Mouse (Mus musculus) limb, embryonic 14.5 days (tissue): Measurements from ENCODE around the gene Fh1. TPM values are rescaled to one million over a fixed set of nuclear protein-coding genes. Genes with fewer than 3 reads are reported as not detected.

Source experiments
- ATAC-seq: fragments of 200-750 bp; cut with Nextera tagmentation; 2 replicates; pipeline ENCODE4 v1.8.0; 2017; ENCODE audit warnings: low read depth, moderate number of reproducible peaks, moderate TSS enrichment; ENCODE audit not compliant: low FRiP score
- DNase-seq: peaks from one replicate; pipeline ENCODE4 v3.0.0-alpha.2; 2015; ENCODE audit warnings: low spot score
- H3K27ac ChIP-seq: fragments of 300-500 bp; sonication (generic); replicated peaks from 2 replicates; pipeline ENCODE4 v1.5.1; 2014; ENCODE audit warnings: low read depth, mild to moderate bottlenecking, low read length, moderate library complexity, mixed read lengths
- H3K27me3 ChIP-seq: fragments of 300-500 bp; sonication (generic); 2 replicates; pipeline ENCODE4 v1.6.1; 2014; ENCODE audit warnings: low read length, mixed read lengths; ENCODE audit not compliant: control insufficient read depth, insufficient read depth
- H3K36me3 ChIP-seq: fragments of 300-500 bp; sonication (generic); 2 replicates; pipeline ENCODE4 v1.6.1; 2014; ENCODE audit warnings: mild to moderate bottlenecking, low read length, moderate library complexity, mixed read lengths; ENCODE audit not compliant: control insufficient read depth, insufficient read depth
- H3K4me1 ChIP-seq: fragments of 300-500 bp; sonication (generic); 2 replicates; pipeline ENCODE4 v1.6.1; 2014; ENCODE audit warnings: antibody characterized with exemption, low read length, mixed read lengths; ENCODE audit not compliant: control insufficient read depth, insufficient read depth
- H3K4me2 ChIP-seq: fragments of 300-500 bp; sonication (generic); replicated peaks from 2 replicates; pipeline ENCODE4 v1.6.1; 2014; ENCODE audit warnings: low read depth, mild to moderate bottlenecking, low read length, moderate library complexity; ENCODE audit not compliant: severe bottlenecking
- H3K4me3 ChIP-seq: fragments of 300-500 bp; sonication (generic); replicated peaks from 2 replicates; pipeline ENCODE4 v1.5.1; 2014; ENCODE audit warnings: low read length
- H3K9ac ChIP-seq: fragments of 300-500 bp; sonication (generic); 2 replicates; pipeline ENCODE4 v1.6.1; 2014; ENCODE audit warnings: mild to moderate bottlenecking, low read depth, low read length, moderate library complexity; ENCODE audit not compliant: severe bottlenecking
- H3K9me3 ChIP-seq: fragments of 300-500 bp; sonication (generic); 2 replicates; pipeline ENCODE4 v1.6.1; 2016; ENCODE audit warnings: low read length; ENCODE audit not compliant: control insufficient read depth
- POLR2A ChIP-seq: fragments of 200-500 bp; IDR thresholded peaks from 2 replicates; pipeline ENCODE4 v1.8.0; 2012; ENCODE audit warnings: inconsistent platforms, mild to moderate bottlenecking, moderate library complexity, borderline replicate concordance; ENCODE audit not compliant: insufficient read depth, insufficient read length; ENCODE audit errors: extremely low read depth
- WGBS: fragments of 180-500 bp; shearing (Covaris S2); extraction: QIAGEN DNeasy Blood & Tissue Kit; methylation state at CpG from one replicate; pipeline ENCODE4 v1.1.7; 2014; 5-methylcytosine and 5-hydroxymethylcytosine counted together
- polyA plus RNA-seq, 2 experiments: library from polyadenylated mRNA; depleted of rRNA in 1 of 2; stranded (reverse) in 1 of 2; unstranded in 1 of 2; fragments of >200 nt; fragmentation: Nextera tagmentation in 1 of 2; extraction: Ambion mirVana in 1 of 2; gene quantifications; 2 replicates each; pipeline versions ENCODE4 v1.2.1 to v1.2.3; 2012 to 2014

The Fh1 gene
- polyA plus RNA-seq, 2 experiments = 85.1 to 113 TPM

- no peak overlapping the region for H3K4me3 ChIP-seq
- ATAC-seq (no peak), DNase-seq (no peak)
- H3K36me3 ChIP-seq = no peaks in the 10 kb centered on the region
- WGBS = 54% methylated on average over 5 of the region's 5 CpGs
- TF ChIP-seq POLR2A = no peak
- no peaks in the 10 kb centered on the region for H3K27me3 ChIP-seq
- H3K9ac ChIP-seq = no peak overlapping the region
- no peaks in the 10 kb centered on the region for H3K4me1 ChIP-seq
- no peak overlapping the region for H3K27ac ChIP-seq
- no peak overlapping the region for H3K4me2 ChIP-seq
- no peaks in the 10 kb centered on the region for H3K9me3 ChIP-seq
Observed at GRCm38 (mm10) chr1:175643496-175644265, 18.2 kb upstream of the Fh1 start.

DNA sequence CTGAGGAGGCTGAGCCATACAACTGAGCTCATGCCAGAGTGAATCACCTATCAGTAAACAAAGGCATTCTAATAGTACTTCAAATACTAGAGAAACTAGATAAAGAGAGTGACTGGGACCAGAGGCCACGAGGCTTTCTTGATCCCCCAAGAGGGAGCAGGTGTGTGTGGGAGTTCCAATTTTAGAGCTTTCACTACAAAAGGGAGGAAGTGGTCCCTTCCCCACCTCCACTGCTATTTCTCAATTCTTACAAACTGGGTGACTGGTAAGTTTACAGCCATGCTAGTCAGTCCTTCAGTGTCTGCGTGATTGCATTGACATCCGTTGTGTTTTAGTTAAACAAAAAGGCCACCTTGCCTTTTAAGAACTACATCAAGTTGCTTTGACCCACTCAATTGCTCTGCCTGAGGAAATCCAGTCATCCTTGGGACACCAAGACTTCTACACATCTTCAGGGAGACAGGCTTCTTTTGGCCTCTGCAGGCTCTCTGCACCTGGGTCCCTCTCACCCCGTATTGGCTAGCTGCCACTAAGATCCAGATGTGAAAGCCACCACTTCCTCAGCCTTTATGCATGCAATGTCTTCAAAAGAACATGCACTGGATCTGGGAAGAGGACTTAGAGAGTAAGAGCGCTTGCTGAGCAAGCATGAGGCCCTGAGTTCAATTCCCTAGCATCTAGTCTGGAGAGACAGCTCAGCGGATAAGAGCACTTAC lies 15.2 kb upstream of the Fh1 start:
- no peaks in the 10 kb centered on the region for H3K9me3 ChIP-seq
- H3K4me3 ChIP-seq = no peak overlapping the region
- DNase-seq = no peak
- H3K27me3 ChIP-seq = no peaks in the 10 kb centered on the region
- WGBS = 79% methylated on average over 6 of the region's 6 CpGs
- ATAC-seq = no peak
- no peaks in the 10 kb centered on the region for H3K36me3 ChIP-seq
- no peaks in the 10 kb centered on the region for H3K4me1 ChIP-seq
- no peak overlapping the region for H3K9ac ChIP-seq
- H3K4me2 ChIP-seq = no peak overlapping the region
- H3K27ac ChIP-seq = no peak overlapping the region
- no peak for TF ChIP-seq POLR2A

DNA sequence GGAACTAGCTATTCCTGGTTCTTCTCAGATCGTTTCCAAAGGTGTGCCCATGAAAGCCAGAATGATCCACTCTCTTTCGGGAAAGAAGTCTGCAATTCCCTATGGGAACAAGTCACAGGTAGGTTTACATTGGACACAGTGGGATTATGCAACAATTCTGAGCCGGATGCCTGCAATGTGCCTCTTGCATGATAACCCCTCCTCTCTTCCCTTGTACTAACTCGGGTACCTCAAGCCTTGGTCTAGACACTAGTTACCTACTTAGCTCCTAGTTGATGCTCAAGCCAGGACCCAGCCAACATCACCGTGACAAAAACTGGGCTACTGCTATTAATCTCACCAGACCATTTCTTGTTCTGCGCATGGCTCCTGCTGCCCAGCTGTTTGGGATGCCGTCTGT lies 13.6 kb upstream of the Fh1 start:
- WGBS = 83% methylated on average over 7 of the region's 7 CpGs
- Histone ChIP-seq H3K9me3 (no peaks in the 10 kb centered on the region), H3K27ac (no peak overlapping the region), H3K4me2 (no peak overlapping the region), H3K27me3 (no peaks in the 10 kb centered on the region), H3K9ac (no peak overlapping the region), H3K4me1 (no peaks in the 10 kb centered on the region), H3K4me3 (no peak overlapping the region), H3K36me3 (no peaks in the 10 kb centered on the region)
- no peak for TF ChIP-seq POLR2A
- DNase-seq (no peak), ATAC-seq (no peak)

DNA sequence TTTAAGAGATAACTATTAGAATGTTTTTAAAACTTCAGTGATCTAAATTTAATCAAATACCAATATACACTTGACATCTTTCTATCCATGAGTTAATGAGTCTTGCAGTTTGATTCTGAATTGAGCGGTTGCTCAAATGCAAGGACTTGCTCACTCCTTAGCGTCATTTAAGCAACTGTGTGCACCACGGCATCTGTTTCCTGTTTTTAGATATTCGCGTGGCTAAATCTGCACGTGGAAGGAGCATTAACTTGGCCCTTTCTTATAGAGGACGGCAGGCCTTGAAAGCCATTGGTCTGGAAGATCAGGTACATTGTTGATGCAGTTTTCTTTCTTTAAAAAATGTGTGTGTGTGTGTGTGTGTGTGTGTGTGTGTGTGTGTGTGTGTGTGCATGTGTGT lies 12.2 kb upstream of the Fh1 start:
- no peaks in the 10 kb centered on the region for H3K9me3 ChIP-seq
- no peaks in the 10 kb centered on the region for H3K27me3 ChIP-seq
- DNase-seq = no peak
- no peak overlapping the region for H3K9ac ChIP-seq
- WGBS = 59% methylated on average over 7 of the region's 7 CpGs
- ATAC-seq = no peak
- H3K27ac ChIP-seq = no peak overlapping the region
- H3K4me3 ChIP-seq = no peak overlapping the region
- no peaks in the 10 kb centered on the region for H3K36me3 ChIP-seq
- H3K4me1 ChIP-seq = no peaks in the 10 kb centered on the region
- H3K4me2 ChIP-seq = no peak overlapping the region
- no peak for TF ChIP-seq POLR2A

GRCm38 (mm10) chr1:175632470-175632869 lies 7.0 kb upstream of the Fh1 start:
- Histone ChIP-seq H3K27ac (no peak overlapping the region), H3K27me3 (no peaks in the 10 kb centered on the region), H3K9me3 (no peaks in the 10 kb centered on the region), H3K9ac (no peak overlapping the region), H3K4me3 (no peak overlapping the region), H3K4me1 (no peaks in the 10 kb centered on the region), H3K36me3 (no peaks in the 10 kb centered on the region), H3K4me2 (no peak overlapping the region)
- ATAC-seq = no peak
- no peak for TF ChIP-seq POLR2A
- WGBS = 92% methylated on average over 14 of the region's 14 CpGs
- no peak for DNase-seq
